Mouse (Mus musculus) cerebral cortex, adult 2 months (tissue): ENCODE results near the gene Rpsa.

Source experiments
- WGBS: fragments of 180-500 bp; shearing (Covaris S2); methylation state at CpG from one replicate; pipeline ENCODE4 v1.1.7; 2018; 5-methylcytosine and 5-hydroxymethylcytosine counted together

Gene Rpsa

DNA sequence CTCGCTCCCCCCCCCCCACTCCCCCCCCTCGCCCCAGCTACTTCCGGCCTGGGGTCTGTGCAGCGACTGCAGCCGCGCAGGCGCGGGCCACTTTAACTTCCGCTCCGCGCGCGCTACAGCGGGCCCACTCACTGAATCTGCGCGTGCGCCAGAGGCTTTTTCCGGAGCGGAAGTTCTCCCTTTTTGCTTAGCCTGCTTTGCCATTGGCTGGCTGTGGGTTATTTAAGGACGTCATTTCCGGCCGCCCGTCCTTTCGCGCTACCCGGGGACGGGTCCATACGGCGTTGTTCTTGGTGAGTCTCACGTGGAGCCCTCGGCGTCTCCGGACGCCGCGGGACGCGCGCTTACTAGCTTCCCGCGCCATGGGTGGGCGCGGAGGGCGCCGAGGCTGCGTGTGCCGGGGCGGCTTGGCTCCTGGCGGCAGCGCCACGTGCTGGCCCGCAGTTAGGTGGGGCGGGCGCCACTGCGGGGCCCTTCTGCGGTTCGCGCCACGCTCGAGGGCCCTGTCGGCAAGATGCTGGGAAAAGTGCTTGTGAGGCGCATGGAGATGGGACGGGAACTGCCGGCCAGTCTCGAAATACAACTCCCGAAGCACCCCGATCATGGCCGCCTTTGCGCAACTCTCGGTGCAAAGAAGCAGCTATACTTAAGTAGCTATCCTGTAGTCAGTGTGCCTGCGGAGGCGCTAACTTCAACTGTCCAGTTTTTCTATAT, at the start of gene Rpsa:
Rpsa (plus strand) TSS at position 152 of the 714 bp plus-strand sequence.
- WGBS = under 1% methylated on average over 72 of the region's 72 CpGs

DNA sequence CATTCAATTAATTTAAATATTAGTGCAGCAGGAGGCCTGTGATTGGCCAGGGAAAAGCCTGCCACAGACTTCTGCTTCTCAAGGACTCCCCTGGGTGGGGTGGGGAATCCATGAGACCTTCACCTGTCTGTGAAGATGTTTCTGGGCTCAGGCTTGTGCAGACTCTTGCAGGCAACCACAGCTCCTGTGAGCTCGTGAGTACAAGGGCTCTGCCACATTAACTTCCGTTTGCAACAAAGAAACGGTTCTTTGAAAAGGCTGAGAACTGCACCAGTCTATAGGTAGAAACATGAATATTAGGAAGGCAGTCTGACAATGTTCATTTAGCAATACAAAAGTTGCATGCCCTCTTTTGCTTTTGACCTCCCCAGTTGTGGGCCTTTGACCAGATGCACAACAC, 49.2 kb upstream of the Rpsa start:
- WGBS = 88% methylated on average over 3 of the region's 3 CpGs

- 51% methylated on average over 7 of the region's 7 CpGs for WGBS
These were observed 47.6 kb upstream of the Rpsa start for GRCm38 (mm10) chr9:120079901-120080300.

DNA sequence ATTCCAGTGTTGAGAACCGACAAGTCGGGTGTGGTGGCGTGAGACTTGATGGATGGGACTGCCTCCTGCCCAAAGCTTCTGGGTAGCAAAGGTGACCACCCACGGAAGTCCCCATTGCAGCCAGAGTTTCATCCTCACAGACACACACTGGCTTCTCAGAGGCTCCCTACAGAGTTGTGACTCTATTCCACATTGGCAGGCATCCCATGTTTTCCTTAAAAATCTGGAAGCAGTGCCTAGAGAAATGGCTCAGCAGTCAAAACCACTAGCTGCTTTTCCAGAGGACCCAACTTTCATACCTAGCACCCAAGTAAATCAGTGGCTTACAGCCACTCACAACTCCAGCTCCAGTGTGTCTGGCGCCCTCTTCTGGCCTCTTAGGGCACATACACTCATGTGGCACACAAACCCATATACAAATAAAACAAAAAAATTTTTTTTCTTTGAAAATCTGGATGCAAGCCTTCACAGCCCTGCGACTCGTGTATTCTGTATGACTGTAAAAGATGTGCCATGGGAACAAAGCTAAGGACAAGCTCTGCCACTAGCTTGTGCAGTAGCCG, 46.9 kb upstream of the Rpsa start:
- 56% methylated on average over 8 of the region's 8 CpGs for WGBS

- 68% methylated on average over 6 of the region's 6 CpGs for WGBS
These were observed 46.2 kb upstream of the Rpsa start for GRCm38 (mm10) chr9:120081247-120081646.

DNA sequence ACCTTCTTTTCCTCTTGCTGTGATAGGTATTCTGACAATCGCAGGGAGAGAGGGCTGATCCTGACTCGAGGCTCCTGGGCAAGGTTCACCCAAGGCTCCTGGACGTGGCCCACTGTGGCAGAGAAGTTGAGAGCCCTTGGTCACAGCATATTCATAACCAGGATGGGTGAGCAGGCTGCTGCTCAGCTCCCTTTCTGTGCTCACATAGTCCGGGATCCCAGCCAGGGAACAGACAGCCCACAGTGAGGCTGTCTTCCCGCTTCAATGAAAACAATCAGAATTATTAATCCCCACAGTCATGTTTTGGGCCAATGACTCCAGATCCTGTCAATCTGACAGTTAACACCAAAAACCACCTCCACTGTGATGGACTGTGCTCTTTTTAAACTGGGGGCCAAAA, 45.5 kb upstream of the Rpsa start:
- 54% methylated on average over 5 of the region's 5 CpGs for WGBS

DNA sequence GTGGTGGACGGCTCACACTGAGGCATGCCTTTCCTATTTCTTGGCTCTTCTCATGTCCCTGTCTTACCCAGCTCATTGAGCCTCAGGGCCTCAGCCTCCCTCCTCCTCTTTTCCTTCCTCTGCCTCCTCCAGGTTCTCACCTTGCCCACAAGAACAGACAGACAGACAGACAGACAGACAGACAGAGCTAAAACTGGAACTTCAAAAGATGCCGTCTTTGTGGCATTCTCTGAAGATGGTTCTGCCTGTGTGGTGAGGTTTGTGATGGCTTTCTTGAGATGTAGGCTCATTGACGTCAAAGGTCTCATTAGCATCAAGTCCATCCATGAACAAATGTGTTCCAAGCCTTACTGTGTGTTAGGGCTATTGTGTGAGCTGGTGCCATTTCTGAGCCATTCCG, 44.8 kb upstream of the Rpsa start:
- 68% methylated on average over 4 of the region's 4 CpGs for WGBS

DNA sequence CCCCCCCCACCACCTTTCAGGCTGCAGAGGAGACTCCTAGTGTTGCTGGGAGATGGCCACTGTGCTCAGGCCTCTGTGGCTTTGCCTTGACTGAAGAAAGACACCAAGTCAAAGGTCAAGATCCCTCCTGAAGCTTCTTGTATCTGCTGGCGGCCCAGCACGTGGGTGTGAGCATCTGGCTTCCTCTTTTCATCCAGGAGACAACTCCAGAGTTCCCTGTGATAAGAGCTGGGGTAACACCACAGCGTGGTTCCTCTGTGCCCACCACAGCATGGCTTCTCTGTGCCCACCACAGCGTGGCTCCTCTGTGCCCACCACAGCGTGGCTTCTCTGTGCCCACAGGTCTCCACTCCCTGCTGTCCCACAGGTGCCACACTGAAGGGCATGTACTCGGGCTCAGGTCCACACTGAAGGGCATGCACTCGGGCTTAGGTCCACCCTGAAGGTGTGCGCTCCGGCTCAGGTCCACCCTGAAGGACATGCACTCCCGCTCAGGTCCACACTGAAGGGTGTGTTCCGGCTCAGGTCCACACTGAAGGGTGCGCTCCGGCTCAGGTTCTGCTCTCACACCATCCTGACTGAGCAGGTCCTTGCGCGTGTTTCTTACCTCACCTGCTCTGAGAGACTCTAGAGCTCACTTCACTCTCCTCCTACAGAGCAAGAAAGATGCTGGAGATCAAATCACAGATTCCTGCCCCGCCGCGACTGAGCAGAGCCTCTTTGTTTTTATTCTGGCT, 44.2 kb upstream of the Rpsa start:
- WGBS = 85% methylated on average over 18 of the region's 18 CpGs

- WGBS = 94% methylated on average over 9 of the region's 9 CpGs
These were observed 43.1 kb upstream of the Rpsa start for GRCm38 (mm10) chr9:120084406-120084805.

- 85% methylated on average over 7 of the region's 7 CpGs for WGBS
These were observed 38.4 kb upstream of the Rpsa start for GRCm38 (mm10) chr9:120089125-120089524.

DNA sequence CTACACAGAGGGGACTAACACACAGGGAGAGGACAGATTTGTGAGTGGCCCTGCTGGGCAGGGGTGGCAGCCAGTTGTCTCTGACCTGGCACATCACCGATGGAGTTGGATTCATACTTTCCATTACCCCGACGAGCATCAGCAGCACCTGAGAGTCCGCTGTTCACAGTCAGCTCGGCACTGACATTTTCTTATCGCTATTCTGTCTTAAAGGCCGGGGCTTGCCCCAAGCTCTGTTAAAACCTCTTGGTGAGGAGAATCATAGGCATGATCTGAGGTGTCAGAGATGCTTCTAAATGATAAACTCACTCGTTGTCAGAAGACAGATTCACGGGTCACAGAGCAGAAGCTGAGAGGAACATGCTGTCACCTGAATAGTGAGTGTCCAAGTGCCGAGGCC, 36.4 kb upstream of the Rpsa start:
- 92% methylated on average over 10 of the region's 10 CpGs for WGBS

DNA sequence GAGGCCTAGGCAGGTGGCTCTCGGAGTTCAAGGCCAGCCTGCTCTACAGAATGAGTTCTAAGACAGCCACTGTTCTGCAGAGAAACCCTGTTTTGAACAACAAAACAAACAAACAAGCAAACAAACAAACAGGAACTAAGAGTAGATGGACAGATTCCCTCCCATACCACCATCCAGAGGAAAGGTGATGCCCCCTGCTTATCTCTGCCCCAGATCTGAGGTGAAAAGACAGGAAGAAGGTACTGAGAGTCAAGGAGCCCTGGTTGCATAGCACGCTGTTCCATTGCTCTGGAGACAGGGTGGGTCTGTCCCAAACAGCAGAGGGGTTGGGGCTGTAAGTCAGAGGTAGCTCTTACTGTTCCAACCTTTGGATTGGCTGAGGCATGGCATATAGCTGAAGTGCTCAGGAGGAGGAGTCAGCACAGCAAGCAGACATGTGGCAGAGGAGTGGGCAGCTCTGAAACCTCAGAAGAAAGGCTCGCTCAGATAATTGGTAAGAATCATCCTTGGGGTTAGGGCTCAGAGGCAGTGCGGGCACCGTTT, 35.7 kb upstream of the Rpsa start, which contains the start of gene Ccr8:
Ccr8 (plus strand) TSS at position 419 of the 543 bp plus-strand sequence.
- 82% methylated on average over 5 of the region's 5 CpGs for WGBS

GRCm38 (mm10) chr9:120093701-120094100, 33.8 kb upstream of the Rpsa start:
- 93% methylated on average over 13 of the region's 13 CpGs for WGBS

- WGBS = 73% methylated on average over 7 of the region's 7 CpGs
These were observed 31.6 kb upstream of the Rpsa start for GRCm38 (mm10) chr9:120095886-120096285.

GRCm38 (mm10) chr9:120098682-120099081, 28.8 kb upstream of the Rpsa start:
- 17% methylated on average over 7 of the region's 7 CpGs for WGBS

DNA sequence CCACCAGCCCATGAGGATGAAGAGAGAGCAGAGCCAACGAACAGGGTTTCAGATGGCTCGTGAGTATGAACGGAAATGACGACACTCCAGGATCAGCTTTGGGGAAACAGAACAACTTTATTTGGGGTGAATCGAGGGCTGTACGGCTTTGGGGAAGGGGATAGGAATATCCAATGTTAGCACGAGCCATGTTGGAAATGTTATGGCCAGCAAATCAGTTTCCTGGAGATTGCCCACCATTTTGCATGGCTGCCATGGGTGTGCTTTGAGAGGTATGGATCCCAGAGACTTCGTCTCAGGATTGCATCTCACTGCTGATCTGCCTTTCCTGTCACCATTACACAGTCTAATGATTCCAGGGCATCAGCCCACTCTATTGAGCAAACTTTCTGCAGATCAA, 28.2 kb upstream of the Rpsa start:
- 94% methylated on average over 8 of the region's 8 CpGs for WGBS

DNA sequence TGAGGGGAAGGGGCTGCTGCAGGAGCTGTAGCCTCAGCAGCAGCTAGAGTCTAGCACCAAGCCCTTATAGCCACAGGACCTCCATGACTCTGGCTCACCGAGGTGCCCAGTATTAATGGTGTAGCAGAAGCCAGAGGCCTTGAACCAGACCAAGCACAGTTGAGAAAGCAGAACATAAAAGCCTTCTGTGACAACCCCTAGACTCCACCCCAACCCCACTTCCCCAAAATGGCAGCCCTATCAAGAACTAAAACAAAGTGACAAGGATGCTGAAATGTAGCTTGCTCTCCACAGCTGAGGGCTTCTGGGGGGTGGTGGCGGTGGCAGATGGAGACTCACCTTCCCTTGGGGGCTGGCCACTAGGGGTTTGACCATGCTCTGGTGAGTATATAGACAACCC, 26.3 kb upstream of the Rpsa start:
- WGBS = 90% methylated on average over 2 of the region's 2 CpGs

- WGBS = 94% methylated on average over 12 of the region's 12 CpGs
These were observed 18.5 kb upstream of the Rpsa start for GRCm38 (mm10) chr9:120108953-120109352.

GRCm38 (mm10) chr9:120110211-120111018, 17.1 kb upstream of the Rpsa start, which contains the start of gene Slc25a38:
Slc25a38 (plus strand) TSS chr9:120110374.
- under 1% methylated on average over 62 of the region's 62 CpGs for WGBS

DNA sequence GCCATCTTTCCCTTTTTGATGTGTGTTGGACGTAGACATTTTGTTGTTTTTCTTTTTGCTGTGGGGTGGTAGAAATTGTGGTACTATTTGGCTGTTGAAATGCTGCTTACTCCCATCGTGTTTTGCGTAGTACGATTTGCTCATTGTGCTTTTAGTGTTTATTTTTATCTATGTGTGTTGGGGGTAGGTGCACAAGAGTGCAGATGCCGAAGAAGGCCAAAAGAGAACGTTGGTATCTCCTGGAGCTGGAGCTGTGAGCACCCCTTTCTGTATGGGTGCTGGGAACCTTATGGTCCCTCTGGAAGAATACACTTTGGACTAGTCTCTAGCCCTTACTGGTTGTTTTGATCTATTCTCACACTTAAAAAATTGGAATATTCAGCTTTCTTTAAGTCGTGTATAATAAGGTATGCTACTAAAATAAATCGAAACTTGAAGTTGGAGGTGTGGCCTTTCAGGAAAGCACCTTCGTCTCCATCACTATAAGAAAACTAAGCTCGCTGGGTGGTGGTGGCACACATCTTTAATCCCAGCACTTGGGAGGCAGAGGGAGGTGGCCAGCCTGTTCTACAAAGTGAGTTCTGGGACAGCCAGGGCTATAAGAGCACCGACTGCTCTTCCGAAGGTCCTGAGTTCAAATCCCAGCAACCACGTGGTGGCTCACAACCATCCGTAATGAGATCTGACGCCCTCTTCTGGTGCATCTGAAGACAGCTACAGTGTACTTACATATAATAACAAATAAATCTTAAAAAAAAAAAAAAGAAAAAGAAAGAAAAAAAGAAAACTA, 16.1 kb upstream of the Rpsa start:
- WGBS = 55% methylated on average over 15 of the region's 15 CpGs

GRCm38 (mm10) chr9:120112472-120112871, 15.0 kb upstream of the Rpsa start:
- WGBS = 88% methylated on average over 6 of the region's 6 CpGs
